Mouse (Mus musculus) lung, embryonic 16.5 days (tissue): ENCODE measurements around the gene Foxp1. TPM values are rescaled to one million over a fixed set of nuclear protein-coding genes. Genes with fewer than 3 reads are reported as not detected.
A peak's percentile ranks its signal among the peaks of the same experiment; 100 is the strongest.

Source experiments
- ATAC-seq: fragments of 200-750 bp; cut with Nextera tagmentation; 2 replicates; pipeline ENCODE4 v1.8.0; 2017; ENCODE audit warnings: low read depth, mild to moderate bottlenecking, moderate library complexity
- H3K27ac ChIP-seq: fragments of 300-500 bp; sonication (generic); 2 replicates; pipeline ENCODE4 v1.5.1; 2014; ENCODE audit warnings: mild to moderate bottlenecking, control low read depth, low read length
- H3K27me3 ChIP-seq: fragments of 300-500 bp; sonication (generic); 2 replicates; pipeline ENCODE4 v1.6.1; 2014; ENCODE audit warnings: low read depth, low read length, mixed read lengths; ENCODE audit not compliant: control insufficient read depth, insufficient read depth
- H3K36me3 ChIP-seq: fragments of 300-500 bp; sonication (generic); 2 replicates; pipeline ENCODE4 v1.6.1; 2014; ENCODE audit warnings: low read length; ENCODE audit not compliant: control insufficient read depth, insufficient read depth
- H3K4me1 ChIP-seq: fragments of 300-500 bp; sonication (generic); replicated peaks from 2 replicates; pipeline ENCODE4 v1.6.1; 2014; ENCODE audit warnings: low read length, mixed read lengths; ENCODE audit not compliant: control insufficient read depth, insufficient read depth
- H3K4me2 ChIP-seq: fragments of 300-500 bp; sonication (generic); 2 replicates; pipeline ENCODE4 v1.6.1; 2014; ENCODE audit warnings: low read depth, low read length, control low read depth
- H3K4me3 ChIP-seq: fragments of 300-500 bp; sonication (generic); 2 replicates; pipeline ENCODE4 v1.5.1; 2014; ENCODE audit warnings: mild to moderate bottlenecking, low read length, control low read depth
- H3K9ac ChIP-seq: fragments of 300-500 bp; sonication (generic); 2 replicates; pipeline ENCODE4 v1.6.1; 2014; ENCODE audit warnings: low read length, control low read depth
- H3K9me3 ChIP-seq: fragments of 300-500 bp; sonication (generic); 2 replicates; pipeline ENCODE4 v1.6.1; 2016; ENCODE audit warnings: low read length; ENCODE audit not compliant: control insufficient read depth
- WGBS: fragments of 180-500 bp; shearing (Covaris S2); extraction: QIAGEN DNeasy Blood & Tissue Kit; methylation state at CpG from one replicate; pipeline ENCODE4 v1.1.7; 2014; 5-methylcytosine and 5-hydroxymethylcytosine counted together
- polyA plus RNA-seq: library from polyadenylated mRNA; unstranded; fragments of >200 nt; fragmentation: Nextera tagmentation; extraction: Ambion mirVana; gene quantifications from 2 replicates; pipeline ENCODE4 v1.2.1, GENCODE M21; 2015

Gene Foxp1
- polyA plus RNA-seq, 1 experiment from 2014 or later = 116 TPM

DNA sequence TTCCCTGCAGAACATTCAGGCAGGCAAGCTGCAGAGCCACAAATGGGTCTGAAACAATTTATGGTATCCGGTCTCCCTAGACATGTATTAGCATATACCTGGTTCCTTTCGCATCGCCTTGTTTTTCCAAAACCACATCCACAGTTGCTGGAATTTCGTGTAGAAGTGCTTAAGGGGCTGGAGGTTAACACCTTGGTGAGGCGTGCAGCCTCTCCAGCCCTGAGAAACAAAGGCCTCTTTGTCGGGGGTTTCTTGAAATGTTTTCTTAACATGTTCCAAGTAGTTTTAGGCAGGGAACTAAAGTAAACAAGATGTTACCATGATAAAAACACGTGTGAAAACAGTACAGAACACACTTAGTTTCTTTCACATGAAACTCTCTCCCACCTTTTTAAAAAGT lies 550.1 kb downstream of the Foxp1 start:
- WGBS = 43% methylated on average over 7 of the region's 7 CpGs
- peaks cover 13% of the 10 kb centered on the region for H3K4me1 ChIP-seq
- peak overlapping the region; percentile 71 for H3K27ac ChIP-seq
- no peak overlapping the region for H3K9ac ChIP-seq
- no peak for ATAC-seq
- H3K27me3 ChIP-seq = no peaks in the 10 kb centered on the region
- H3K4me3 ChIP-seq = no peak overlapping the region
- H3K9me3 ChIP-seq = no peaks in the 10 kb centered on the region
- H3K4me2 ChIP-seq = no peak overlapping the region
- H3K36me3 ChIP-seq = peaks cover 20% of the 10 kb centered on the region

DNA sequence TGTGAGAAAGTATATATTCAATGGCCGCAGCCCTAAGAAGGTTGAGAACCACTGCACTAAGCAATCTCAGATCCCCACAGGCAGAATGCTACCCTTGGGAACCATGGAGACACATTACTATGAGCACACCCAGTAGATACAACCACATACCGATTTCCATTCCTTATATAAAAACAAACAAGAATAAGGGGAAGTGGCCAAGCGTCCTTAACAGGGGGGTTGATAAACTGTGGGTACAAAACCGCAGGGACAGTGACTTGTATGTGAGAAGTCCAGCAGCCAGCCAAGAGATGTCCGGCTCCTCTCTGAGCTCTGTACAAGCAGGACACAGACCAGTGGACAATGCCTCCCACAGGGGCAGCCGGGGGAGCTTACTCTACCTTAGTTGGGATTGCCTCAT lies 563.2 kb downstream of the Foxp1 start:
- Histone ChIP-seq H3K9me3 (no peaks in the 10 kb centered on the region), H3K27ac (no peak overlapping the region), H3K9ac (no peak overlapping the region), H3K27me3 (no peaks in the 10 kb centered on the region), H3K4me1 (no peaks in the 10 kb centered on the region), H3K4me2 (no peak overlapping the region), H3K4me3 (no peak overlapping the region), H3K36me3 (0 out of 2 replicates have a peak, but pooled peaks cover 3% of the 10 kb centered on the region)
- WGBS = 66% methylated on average over 6 of the region's 6 CpGs
- ATAC-seq = no peak

DNA sequence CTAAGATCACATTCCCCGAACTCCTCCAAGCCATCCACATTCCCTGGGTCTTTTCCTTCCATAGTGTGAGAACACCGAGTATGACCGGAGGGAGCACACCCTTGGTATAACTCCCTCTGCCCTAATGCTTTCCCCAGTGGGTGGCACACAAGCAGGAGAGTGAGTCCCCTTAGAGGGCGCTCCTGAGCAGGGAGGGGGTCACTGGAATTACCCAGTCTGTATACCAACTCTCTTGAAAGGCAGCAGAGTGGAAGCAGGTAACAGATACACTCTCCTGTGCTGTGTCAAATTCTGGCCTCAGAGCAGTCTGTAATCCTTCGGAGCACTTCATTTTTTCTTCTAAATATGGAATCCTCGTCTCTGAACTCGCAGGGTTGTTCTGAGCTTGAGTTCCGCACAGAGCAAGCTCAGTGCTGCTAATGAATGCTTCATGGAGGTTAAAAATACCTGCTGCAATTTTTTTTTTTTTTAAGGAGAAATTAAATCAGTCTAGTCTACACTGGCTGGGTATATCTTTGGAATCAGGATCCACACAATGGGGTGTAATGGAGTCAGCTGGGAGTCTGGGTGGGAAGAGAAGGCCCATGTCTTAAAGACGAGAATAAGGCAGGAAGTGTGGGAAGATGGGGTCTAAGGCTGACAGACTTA lies 565.9 kb downstream of the Foxp1 start:
- ATAC-seq = no peak
- H3K4me3 ChIP-seq = no peak overlapping the region
- H3K27me3 ChIP-seq = no peaks in the 10 kb centered on the region
- H3K4me2 ChIP-seq = no peak overlapping the region
- no peaks in the 10 kb centered on the region for H3K9me3 ChIP-seq
- H3K27ac ChIP-seq = no peak overlapping the region
- H3K36me3 ChIP-seq = peaks cover 6% of the 10 kb centered on the region; the same call in 1 of the 2 replicates
- WGBS = 75% methylated on average over 9 of the region's 9 CpGs
- H3K4me1 ChIP-seq = no peaks in the 10 kb centered on the region; the same call in 1 of the 2 replicates
- no peak overlapping the region for H3K9ac ChIP-seq

DNA sequence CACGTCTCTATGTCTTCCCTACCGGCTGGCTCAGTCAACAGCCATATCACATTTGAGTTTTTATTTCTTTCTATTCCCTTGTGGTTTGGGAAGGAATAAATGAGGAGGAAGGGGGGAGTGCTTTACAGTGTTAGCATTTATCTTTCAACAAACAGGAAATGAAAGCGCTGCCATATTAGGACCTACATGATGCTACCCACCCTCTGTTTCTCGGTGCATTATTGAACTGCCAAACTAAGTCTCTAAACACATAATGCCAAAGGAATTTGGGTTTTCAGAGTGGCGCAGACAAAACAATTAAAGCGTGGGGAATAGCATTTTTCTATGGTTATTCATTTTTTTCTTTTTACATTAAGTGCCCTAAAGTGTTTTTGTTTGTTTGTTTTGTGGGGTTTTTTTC lies 566.8 kb downstream of the Foxp1 start:
- Histone ChIP-seq H3K4me1 (peaks cover 9% of the 10 kb centered on the region), H3K27me3 (no peaks in the 10 kb centered on the region), H3K27ac (no peak overlapping the region), H3K9me3 (no peaks in the 10 kb centered on the region), H3K36me3 (peaks cover 6% of the 10 kb centered on the region; the same call in 1 of the 2 replicates), H3K9ac (no peak overlapping the region), H3K4me3 (no peak overlapping the region), H3K4me2 (no peak overlapping the region)
- ATAC-seq = no peak
- 67% methylated on average over 6 of the region's 6 CpGs for WGBS

DNA sequence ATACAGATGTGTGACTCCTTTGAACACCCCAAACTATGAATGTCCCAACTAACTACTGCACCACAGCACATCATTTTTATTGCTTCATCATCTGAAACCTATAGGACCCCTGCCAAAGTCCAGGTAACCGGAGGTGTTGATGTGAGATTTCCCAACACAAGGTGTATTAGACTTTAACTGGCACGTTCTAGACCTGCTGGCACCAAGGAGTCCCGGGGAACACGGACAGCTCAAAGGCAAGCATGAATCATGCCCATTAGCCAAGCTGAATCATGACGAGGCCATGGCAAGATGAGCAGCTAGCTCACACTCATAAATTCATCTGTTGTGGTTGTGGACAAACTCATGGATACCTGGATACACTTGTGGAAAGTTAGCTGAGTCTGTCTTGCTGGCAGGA lies 568.1 kb downstream of the Foxp1 start:
- Histone ChIP-seq H3K27me3 (no peaks in the 10 kb centered on the region), H3K4me3 (no peak overlapping the region), H3K4me1 (peaks cover 21% of the 10 kb centered on the region), H3K27ac (no peak overlapping the region), H3K9ac (no peak overlapping the region), H3K9me3 (no peaks in the 10 kb centered on the region), H3K4me2 (no peak overlapping the region), H3K36me3 (peaks cover 6% of the 10 kb centered on the region; the same call in 1 of the 2 replicates)
- ATAC-seq = no peak
- 94% methylated on average over 5 of the region's 5 CpGs for WGBS

DNA sequence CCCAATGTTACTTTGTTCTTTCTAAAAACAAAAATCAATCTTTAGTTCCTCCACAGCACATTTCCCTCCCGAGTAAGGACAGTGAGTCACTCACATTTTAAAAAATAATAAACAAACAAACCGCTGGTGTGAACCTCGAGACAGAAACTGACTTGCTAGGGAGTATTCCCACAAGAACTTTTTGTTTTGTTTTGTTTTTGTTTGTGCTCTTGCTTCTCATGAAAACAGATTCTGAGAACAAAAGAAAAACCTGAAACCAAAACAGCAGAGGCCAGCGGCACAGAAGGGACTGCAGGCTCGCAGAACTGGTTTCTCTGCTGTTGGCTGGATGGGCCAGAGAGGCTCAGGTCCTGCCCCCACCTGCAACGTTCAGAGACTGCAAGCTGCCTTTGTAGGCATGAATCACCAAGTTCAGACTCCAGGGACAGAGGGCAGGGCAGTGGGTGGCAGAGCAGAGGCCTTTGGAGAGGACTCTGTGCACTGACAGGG lies 572.8 kb downstream of the Foxp1 start:
- peak overlapping the region; percentile 91 for H3K27ac ChIP-seq
- peak overlapping the region; percentile 33; the same call in 1 of the 2 replicates for H3K4me2 ChIP-seq
- peaks cover 3% of the 10 kb centered on the region; the same call in 1 of the 2 replicates for H3K36me3 ChIP-seq
- WGBS = 5% methylated on average over 6 of the region's 6 CpGs
- no peak overlapping the region for H3K4me3 ChIP-seq
- ATAC-seq = peak; percentile 74
- H3K9me3 ChIP-seq = no peaks in the 10 kb centered on the region
- H3K9ac ChIP-seq = peak overlapping the region; percentile 39; the same call in 1 of the 2 replicates
- H3K27me3 ChIP-seq = no peaks in the 10 kb centered on the region
- H3K4me1 ChIP-seq = peaks cover 51% of the 10 kb centered on the region

DNA sequence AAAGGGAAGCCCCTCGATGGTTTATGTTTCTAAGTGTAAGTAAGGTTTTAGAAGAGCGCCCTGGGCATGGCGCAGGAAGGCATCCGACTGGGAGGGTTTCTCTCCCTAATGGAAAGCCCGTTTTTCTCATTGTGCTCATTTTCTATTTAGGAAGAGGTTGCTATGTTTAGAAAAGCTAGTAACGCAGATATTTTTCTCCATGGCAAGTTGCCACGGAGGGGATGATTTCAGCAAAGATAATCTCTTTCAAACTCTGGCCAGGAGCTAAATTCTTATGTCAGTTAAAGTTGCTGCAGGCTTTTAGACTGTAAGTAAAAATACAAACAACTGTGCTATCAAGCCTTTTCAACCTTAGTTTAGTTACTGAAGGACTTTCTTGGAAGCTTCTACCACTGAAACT lies 573.2 kb downstream of the Foxp1 start:
- no peak overlapping the region for H3K9ac ChIP-seq
- peaks cover 51% of the 10 kb centered on the region for H3K4me1 ChIP-seq
- H3K36me3 ChIP-seq = peaks cover 4% of the 10 kb centered on the region
- H3K27ac ChIP-seq = peak overlapping the region; percentile 91
- WGBS = 35% methylated on average over 7 of the region's 7 CpGs
- no peak overlapping the region for H3K4me3 ChIP-seq
- no peak for ATAC-seq
- H3K4me2 ChIP-seq = no peak overlapping the region; the same call in 1 of the 2 replicates
- H3K27me3 ChIP-seq = no peaks in the 10 kb centered on the region
- H3K9me3 ChIP-seq = no peaks in the 10 kb centered on the region

DNA sequence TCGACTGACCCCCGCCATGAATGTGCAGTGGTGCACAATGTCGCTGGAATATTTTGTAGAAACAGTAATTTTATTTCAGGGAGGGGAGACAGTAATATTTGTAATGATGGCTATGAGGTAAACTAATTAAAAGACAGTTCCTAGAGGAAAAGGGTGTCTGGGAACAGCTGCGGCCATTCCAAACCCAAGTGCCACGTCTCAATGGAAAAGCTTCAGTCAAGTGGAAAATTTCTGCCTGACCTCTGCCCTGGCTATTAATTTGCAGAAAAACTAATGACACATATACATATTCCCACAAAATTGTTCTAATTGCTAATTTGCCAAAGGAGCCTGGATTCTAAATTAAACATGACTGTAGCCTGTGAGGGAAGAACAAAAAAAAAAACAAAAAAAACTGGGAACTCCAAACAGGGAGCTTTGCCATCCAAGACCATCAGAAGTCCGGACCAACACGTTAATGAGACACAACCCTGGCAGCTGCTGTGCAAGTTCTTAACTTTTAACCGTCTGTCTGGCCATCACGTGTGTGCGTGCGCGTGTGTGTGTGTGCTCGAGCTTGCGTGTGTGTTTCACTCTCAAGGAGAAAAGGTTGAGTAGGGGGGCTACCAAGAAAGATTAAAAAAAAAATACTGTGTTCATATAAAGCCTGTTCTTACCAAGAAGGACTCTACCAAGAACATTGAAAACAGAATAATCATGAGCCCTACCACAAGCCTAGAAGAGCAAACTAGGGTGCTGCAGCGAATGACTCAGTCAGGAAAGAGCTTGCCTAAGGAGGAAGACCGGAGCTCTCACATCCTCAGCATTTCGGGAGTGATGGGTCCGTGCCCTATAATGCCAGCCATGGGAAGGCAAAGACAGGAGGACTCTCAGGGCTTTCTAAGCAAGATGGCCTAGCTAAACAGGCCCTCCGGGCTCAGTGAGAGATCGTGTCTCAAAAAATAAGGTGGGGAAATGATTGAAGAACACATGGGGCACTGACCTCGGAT lies 574.1 kb downstream of the Foxp1 start:
- WGBS = 82% methylated on average over 21 of the region's 21 CpGs
- H3K4me3 ChIP-seq = no peak overlapping the region
- H3K27ac ChIP-seq = peak overlapping the region; percentile 91
- H3K9ac ChIP-seq = no peak overlapping the region
- H3K4me1 ChIP-seq = peaks cover 51% of the 10 kb centered on the region
- peaks cover 10% of the 10 kb centered on the region for H3K36me3 ChIP-seq
- no peak overlapping the region for H3K4me2 ChIP-seq
- H3K9me3 ChIP-seq = no peaks in the 10 kb centered on the region
- H3K27me3 ChIP-seq = no peaks in the 10 kb centered on the region
- no peak for ATAC-seq
